Mouse (Mus musculus): ENCODE measurements at regions not wholly inside any gene's neighbourhood (a gene's known extent, or its start where the extent isn't known, plus 50 kb on each side); places are given as distances from the start of the nearest gene placed in this dataset.

DNA sequence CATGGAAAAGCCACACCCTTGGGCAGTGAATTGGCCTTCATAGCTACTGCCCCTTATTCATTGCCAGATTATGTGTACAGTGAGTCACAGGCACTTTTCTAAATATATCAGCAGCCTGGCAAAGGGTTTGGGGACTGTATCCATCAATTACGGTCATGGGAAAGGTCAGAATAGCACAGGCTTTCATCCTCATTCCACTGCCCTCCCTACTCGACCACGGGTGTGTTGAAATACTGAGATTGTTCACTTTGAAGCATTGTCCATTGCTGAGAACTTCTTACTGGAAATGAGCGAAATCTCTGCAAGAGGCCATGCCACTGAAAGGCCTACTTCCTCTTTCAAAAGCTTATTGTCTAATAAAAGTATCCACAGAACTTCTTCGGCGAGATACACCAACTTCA is 242.9 kb downstream of the Ahr start:
- Histone ChIP-seq H3K4me3 (ENCODE audit: insufficient read depth, low read length) (no peak overlapping the region; the same call in 1 of the 2 replicates), H3K4me1 (ENCODE audit: control insufficient read depth, insufficient read depth, low read length) (peaks cover 33% of the 10 kb centered on the region), H3K27ac (ENCODE audit: insufficient read depth, low read depth, low read length) (peak overlapping the region; percentile 95)
- TF ChIP-seq POLR2A (IDR thresholded peaks at IDR 0.05; ENCODE audit: borderline replicate concordance, low read depth, low read length) (no peak), CTCF (IDR thresholded peaks at IDR 0.05; ENCODE audit: low read depth, low read length) (no peak)

DNA sequence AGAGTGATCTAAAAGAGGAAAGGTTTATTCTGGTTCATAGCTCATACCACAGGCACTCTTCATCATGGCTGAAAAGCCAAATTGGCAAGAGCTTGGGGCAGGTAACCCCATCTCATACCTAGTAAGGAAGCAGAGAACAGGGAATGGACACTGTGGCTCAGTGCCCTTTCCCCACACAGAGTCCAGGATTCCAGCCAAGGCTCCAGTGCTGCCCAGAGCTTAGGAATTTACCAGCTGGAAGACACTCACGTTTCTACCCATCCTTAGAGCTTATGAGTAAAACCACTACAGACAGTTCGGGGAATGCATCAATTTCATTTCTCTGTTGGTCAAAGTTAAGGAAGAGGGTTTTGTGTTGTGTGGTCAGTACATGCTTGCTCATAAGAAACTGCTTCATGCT is 241.0 kb downstream of the Snx13 start:
- TF ChIP-seq CTCF (IDR thresholded peaks at IDR 0.05; ENCODE audit: low read depth, low read length) (no peak), POLR2A (IDR thresholded peaks at IDR 0.05; ENCODE audit: borderline replicate concordance, low read depth, low read length) (no peak)
- no peak overlapping the region for H3K4me3 ChIP-seq (ENCODE audit: insufficient read depth, low read length)
- H3K27ac ChIP-seq (ENCODE audit: insufficient read depth, low read depth, low read length): no peak overlapping the region
- H3K4me1 ChIP-seq (ENCODE audit: control insufficient read depth, insufficient read depth, low read length): peaks cover 23% of the 10 kb centered on the region

DNA sequence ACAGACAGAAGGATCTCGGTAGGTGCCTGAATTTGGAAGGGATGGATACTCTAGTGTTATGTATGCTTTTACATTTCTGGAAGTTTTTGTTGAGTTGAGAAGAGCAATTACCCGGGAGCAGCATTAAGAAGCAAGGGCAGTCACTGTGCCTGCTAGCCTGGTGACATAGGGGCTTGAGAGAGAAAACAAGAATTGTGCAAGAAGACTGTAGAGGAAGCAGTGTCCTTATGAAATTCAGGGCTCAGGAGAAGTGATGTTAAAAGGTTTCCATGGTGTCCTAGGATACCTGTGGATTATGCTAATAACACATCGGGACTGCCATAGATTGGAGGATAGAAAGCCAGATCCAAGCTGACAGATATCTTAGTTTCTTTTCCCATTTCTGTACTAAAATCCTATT is 240.6 kb downstream of the Snx13 start:
- H3K27ac ChIP-seq (ENCODE audit: insufficient read depth, low read depth, low read length): no peak overlapping the region; the same call in 1 of the 2 replicates
- H3K4me1 ChIP-seq (ENCODE audit: control insufficient read depth, insufficient read depth, low read length): peaks cover 23% of the 10 kb centered on the region
- TF ChIP-seq CTCF (IDR thresholded peaks at IDR 0.05; ENCODE audit: low read depth, low read length) (no peak), POLR2A (IDR thresholded peaks at IDR 0.05; ENCODE audit: borderline replicate concordance, low read depth, low read length) (no peak)
- no peak overlapping the region for H3K4me3 ChIP-seq (ENCODE audit: insufficient read depth, low read length)

DNA sequence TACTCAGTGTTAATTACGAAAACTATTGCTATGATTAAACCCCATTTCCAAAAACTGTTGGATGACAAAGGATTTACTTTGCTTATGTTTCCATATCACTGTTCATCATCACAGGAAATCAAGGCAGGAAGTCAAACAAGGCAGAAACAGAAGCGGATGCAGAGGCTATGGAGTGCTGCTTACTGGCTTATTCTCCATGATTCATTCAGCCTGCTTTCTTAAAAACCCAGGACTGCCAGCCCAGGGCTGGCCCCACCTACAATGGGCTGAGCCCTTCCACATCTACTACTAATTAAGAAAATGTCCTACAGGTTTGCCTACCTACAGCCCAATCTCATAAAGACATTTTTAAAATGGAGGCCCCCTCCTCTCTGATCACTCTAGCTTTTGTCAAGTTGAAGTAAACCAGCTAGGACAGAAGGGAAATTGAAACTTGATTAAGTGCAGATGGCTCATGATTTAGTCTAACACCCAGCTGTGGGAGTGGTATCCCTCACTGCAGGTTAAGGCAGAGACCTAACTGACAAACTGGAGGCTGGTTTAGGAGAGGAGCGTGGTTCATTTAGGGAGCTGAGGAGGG is 240.1 kb downstream of the Snx13 start:
- no peak overlapping the region; the same call in 1 of the 2 replicates for H3K27ac ChIP-seq (ENCODE audit: insufficient read depth, low read depth, low read length)
- no peak for TF ChIP-seq CTCF (IDR thresholded peaks at IDR 0.05; ENCODE audit: low read depth, low read length)
- TF ChIP-seq POLR2A (IDR thresholded peaks at IDR 0.05; ENCODE audit: borderline replicate concordance, low read depth, low read length): no peak
- H3K4me3 ChIP-seq (ENCODE audit: insufficient read depth, low read length): no peak overlapping the region
- peaks cover 19% of the 10 kb centered on the region for H3K4me1 ChIP-seq (ENCODE audit: control insufficient read depth, insufficient read depth, low read length)

DNA sequence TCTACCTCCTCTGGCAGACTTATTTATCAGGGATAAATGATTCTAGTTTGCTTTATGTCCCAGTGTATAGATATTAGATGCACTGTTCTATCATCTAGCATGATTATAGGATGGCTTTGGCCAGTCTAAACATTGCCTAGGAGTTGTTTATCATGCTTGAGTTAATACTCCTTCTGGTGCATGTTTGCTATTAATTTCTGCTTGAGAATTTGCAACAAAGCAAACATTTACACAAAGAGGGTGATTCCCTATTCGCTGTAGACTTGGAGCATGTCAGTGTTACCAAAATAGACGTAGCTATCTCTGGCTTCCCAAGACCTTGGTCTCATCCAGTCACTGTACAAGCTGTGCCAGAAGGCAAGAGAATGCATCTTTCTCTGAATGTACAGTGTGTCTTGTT is 237.4 kb downstream of the Snx13 start:
- Histone ChIP-seq H3K4me3 (ENCODE audit: insufficient read depth, low read length) (no peak overlapping the region), H3K4me1 (ENCODE audit: control insufficient read depth, insufficient read depth, low read length) (peaks cover 13% of the 10 kb centered on the region), H3K27ac (ENCODE audit: insufficient read depth, low read depth, low read length) (no peak overlapping the region)
- no peak for TF ChIP-seq POLR2A (IDR thresholded peaks at IDR 0.05; ENCODE audit: borderline replicate concordance, low read depth, low read length)
- TF ChIP-seq CTCF (IDR thresholded peaks at IDR 0.05; ENCODE audit: low read depth, low read length): no peak

DNA sequence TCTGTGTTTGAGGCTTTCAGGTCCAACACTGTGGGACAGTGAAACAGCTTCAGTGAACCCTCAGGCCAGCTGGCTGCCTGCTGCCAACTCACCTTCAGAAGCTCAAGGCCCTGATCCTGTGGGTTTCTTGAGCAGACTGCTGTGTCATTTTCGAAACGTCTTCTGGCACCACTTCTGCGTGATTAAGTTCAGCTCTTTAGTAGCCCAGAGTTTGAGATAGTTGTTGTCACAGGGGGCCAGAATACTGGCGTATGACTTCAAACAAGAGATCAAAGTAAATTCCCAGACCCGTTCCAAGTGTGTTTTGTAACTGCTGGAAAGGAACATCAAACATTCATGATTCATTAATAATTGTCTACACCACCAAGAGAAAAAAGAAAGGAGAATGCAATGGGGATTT is 236.9 kb downstream of the Snx13 start:
- Histone ChIP-seq H3K4me1 (ENCODE audit: control insufficient read depth, insufficient read depth, low read length) (peaks cover 13% of the 10 kb centered on the region), H3K27ac (ENCODE audit: insufficient read depth, low read depth, low read length) (no peak overlapping the region), H3K4me3 (ENCODE audit: insufficient read depth, low read length) (no peak overlapping the region)
- TF ChIP-seq POLR2A (IDR thresholded peaks at IDR 0.05; ENCODE audit: borderline replicate concordance, low read depth, low read length): no peak

DNA sequence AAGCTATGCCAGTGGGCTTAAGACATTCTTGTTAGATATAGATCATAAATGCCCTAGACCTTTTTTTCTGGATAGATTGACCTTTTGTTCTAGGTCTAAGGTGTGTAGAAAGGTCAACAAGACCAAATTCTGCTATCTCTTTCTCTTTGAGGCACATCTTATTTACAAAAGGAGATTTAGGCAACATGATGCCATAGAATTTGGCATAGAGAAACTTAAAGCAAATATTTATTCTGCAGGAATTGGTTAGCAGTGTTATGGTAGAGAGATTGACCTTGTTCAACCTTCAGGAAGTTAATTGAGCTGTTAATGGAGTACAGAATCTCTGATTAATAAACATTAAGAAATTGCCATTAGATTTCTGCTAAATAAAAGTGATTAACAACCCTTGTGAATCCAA is 236.4 kb downstream of the Snx13 start:
- Histone ChIP-seq H3K27ac (ENCODE audit: insufficient read depth, low read depth, low read length) (no peak overlapping the region), H3K4me3 (ENCODE audit: insufficient read depth, low read length) (no peak overlapping the region), H3K4me1 (ENCODE audit: control insufficient read depth, insufficient read depth, low read length) (peaks cover 13% of the 10 kb centered on the region)
- TF ChIP-seq CTCF (IDR thresholded peaks at IDR 0.05; ENCODE audit: low read depth, low read length) (no peak), POLR2A (IDR thresholded peaks at IDR 0.05; ENCODE audit: borderline replicate concordance, low read depth, low read length) (no peak)

DNA sequence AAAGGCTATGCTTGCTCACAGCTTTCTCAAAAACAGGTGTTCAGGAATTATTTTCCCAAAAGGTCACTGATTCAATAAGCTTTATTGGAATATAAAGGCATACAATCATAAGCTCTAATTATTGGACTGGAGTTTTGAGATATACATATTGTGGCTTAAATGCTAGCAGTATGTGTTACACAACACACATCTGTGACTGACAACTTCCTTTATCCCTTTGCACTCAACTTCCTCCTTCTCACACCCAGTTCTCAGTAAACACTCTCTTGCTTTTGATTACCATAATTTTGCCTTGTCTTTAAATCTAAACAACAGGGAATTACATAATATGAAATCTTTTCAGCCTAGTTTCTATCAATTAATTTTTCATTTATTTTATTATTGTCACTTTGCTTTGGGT is 222.5 kb downstream of the Snx13 start:
- Histone ChIP-seq H3K4me1 (ENCODE audit: control insufficient read depth, insufficient read depth, low read length) (peaks cover 31% of the 10 kb centered on the region), H3K4me3 (ENCODE audit: insufficient read depth, low read length) (no peak overlapping the region), H3K27ac (ENCODE audit: insufficient read depth, low read depth, low read length) (peak overlapping the region; percentile 83)
- TF ChIP-seq CTCF (IDR thresholded peaks at IDR 0.05; ENCODE audit: low read depth, low read length): no peak
- TF ChIP-seq POLR2A (IDR thresholded peaks at IDR 0.05; ENCODE audit: borderline replicate concordance, low read depth, low read length): no peak

DNA sequence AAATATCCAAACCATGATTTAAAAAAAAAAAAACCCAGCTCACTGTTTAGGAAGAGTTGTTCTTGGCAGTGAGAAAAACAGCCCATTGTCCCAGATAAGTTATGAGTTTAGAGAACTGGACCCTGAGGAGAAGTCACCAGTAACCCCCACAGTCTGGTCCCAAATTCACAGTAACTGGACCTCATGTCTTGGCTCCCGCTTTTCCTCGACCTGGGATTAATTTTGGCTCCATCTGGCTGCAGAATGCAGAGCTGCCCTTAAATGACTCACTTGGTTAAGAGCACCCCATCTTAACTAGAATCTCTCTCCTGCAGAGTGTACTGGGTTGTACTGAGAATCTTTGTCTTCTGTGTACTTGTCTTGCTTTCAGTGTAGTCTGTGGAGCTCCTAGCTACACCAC is 221.0 kb downstream of the Snx13 start:
- Histone ChIP-seq H3K4me3 (ENCODE audit: insufficient read depth, low read length) (no peak overlapping the region), H3K4me1 (ENCODE audit: control insufficient read depth, insufficient read depth, low read length) (peaks cover 31% of the 10 kb centered on the region), H3K27ac (ENCODE audit: insufficient read depth, low read depth, low read length) (no peak overlapping the region)
- no peak for TF ChIP-seq CTCF (IDR thresholded peaks at IDR 0.05; ENCODE audit: low read depth, low read length)
- no peak for TF ChIP-seq POLR2A (IDR thresholded peaks at IDR 0.05; ENCODE audit: borderline replicate concordance, low read depth, low read length)

DNA sequence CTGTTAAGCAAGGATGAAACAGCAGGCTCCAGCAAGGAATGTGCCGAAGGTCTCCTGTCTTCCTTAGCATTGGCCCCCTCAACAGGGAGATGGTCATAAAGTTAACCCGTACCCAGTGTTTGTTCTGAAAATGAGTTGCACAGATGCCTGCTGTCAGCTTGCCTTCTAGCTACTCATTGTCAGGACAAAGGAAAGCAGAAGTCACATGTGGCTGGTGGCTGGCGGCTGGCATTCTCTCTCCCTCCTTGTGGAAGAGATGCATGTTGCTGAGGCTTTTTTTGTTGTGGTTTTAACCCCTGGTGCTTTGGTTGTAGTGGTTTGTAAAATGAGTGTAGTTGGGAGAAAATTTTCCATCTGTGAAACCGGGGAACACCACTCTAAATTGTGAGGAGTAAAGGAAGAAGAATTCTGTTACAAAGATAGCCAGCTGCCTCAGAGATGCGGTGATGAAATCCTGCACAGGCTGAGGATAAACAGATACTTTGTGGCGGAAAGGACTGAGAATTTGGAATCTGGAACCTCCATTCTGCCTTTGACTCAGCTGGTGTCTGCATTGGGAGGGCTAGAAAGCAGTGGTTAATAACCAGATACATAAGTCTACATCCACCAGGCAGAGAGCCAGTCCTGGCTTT is 220.2 kb downstream of the Snx13 start:
- Histone ChIP-seq H3K4me1 (ENCODE audit: control insufficient read depth, insufficient read depth, low read length) (peaks cover 31% of the 10 kb centered on the region), H3K27ac (ENCODE audit: insufficient read depth, low read depth, low read length) (peak overlapping the region; percentile 69), H3K4me3 (ENCODE audit: insufficient read depth, low read length) (no peak overlapping the region)
- TF ChIP-seq POLR2A (IDR thresholded peaks at IDR 0.05; ENCODE audit: borderline replicate concordance, low read depth, low read length) (no peak), CTCF (IDR thresholded peaks at IDR 0.05; ENCODE audit: low read depth, low read length) (no peak)
